Mouse (Mus musculus): ENCODE data around the gene Map7.

The Map7 gene

DNA sequence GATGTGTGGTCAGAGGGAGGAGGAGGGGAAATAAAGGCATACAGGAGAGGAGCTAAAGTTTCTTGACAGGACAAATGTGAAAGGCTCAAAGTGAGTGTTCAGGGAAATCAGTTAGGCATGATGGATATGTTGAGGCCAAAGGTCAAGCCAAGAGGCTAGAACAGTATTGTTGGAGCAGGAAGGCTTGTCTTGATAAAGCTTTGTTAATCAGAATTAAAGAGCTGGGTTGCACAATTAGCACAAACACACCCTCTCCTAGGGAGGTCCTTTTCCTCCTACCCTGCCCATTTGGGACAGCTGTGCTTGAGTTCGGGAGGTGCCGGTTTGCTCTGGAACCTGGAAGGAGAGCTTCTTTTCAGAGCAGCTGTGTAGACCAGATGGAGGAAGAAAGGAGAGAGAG, 5.2 kb downstream of the Map7 start:
- DNase-seq: no peak

DNA sequence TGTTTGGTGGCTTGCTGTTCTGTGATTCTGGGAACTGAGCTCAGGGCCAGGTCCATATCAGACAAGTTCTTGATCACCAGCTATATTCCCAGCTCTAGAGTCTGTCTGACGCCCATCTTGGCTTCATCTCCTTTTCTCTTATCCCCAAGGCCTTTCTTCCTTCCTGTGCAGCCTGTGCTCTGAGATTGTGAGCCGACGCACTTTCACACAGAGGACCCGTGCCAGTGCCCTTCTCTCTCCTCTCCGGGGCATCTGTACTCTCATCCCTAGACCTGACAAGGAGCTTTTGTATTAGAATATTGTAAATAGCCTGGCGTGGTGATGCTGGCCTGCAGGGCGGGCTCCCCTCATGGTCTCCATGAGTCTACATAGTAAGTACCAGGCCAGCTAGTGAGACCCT, 7.1 kb downstream of the Map7 start:
- DNase-seq: no peak

DNA sequence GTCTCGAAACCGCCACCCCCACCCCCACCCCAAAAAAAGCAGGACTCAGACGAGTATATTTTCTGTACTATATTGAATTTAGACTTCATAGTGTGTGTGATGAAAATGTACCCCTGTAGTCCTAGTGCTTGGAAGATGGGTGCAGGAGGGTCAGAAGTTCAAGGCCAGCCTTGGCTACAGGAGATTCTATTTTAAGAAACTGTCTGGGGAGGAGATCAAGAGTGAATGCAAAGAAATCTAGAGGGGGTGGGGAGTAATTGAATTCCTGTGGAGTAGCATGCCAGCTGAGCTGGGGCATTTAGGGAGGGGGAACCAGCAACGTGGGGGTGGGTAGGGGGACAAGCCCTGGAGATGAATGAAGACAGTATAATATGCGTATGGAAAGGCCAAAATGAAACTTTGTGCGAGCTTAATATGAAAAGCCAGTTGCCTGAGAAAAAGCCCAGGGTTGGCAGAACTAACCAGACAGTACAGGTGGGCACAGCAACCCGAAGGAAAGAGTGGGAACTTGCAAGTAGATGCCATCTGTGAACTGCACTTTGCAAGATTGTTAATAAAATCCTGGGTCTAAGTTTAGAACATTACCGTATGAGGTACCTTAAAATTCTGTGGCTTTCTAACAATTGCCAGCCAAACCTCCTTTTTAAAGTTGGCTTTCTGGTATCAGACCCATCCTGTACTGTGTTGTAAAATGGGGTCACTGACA, 8.9 kb downstream of the Map7 start:
- no peak for DNase-seq

DNA sequence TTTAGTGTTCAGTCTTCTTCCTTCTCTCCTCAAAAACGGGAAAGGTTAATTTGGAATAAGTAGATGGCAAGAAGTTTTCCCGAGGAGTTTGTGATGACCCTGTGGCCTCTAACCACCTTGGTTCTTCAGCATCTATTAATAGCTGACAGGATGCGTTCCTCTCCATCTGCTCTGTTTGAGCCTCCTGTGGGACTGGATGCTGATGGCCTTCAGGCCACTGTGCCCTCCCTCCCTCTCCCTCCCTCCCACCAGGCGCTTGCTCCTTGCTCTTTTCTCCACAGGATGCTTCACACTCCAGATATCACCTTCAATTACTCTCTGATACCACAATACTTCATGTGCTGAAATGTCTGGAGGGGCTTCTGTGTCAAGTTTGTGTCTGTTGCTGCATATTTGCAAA, 10.5 kb downstream of the Map7 start:
- DNase-seq: no peak

DNA sequence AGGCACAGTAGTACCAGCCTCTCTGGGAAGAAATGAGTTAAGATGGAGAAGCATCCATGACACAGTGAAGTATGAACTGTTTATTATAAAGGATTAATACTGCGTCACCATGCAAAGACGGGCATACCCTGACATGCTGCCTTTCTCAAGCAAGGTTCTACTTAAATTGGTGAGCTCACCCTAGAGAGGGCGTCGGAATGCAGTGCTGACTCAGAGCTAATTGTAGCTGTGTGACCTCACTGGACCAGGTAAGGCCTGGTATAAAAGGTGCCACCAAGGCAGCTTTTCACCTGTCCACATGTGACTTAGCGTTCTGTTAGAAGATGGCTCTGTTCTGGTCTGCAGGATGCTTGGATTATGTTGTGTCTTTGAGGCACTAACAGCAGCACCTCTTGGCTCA, 11.0 kb downstream of the Map7 start:
- DNase-seq: no peak

DNA sequence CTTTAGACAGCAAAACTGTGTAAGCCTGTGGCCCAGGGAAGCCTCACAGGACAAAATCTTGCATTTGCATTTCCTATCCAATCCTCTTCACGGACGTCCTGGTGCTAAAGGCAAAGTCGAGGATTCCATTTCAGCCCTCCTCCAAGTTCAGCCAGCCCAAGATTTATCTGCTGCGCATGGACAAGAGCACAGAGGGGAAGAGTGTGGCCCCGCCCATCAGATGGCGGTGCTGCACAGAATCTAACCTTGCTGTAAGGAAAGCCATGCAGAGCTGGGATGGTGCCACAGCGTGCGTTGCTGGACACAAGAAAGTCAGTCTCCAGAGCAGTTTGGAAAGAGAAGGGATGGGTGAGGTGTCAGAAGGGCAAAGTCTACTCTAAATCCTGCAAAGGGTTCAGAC, 12.6 kb downstream of the Map7 start:
- no peak for DNase-seq

DNA sequence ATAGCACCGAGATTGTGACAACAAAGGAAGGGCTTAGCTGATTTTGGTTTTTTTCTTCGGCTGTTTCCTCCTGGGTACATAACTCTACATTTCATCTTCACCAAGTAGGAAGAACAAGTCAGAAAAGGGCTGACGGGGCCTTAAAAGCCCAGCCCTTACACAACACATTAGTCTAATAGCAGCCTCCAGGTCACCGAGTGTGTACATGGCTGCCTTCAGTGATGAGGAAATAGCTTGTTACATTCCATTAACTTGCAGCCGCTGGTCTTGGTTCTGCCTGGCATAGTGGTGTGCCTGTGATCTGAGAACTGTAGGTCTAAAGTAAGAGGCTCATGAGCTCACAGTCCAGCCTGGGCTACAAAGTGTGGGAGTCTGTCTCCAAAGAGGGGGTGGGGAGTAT, 16.5 kb downstream of the Map7 start:
- no peak for DNase-seq

DNA sequence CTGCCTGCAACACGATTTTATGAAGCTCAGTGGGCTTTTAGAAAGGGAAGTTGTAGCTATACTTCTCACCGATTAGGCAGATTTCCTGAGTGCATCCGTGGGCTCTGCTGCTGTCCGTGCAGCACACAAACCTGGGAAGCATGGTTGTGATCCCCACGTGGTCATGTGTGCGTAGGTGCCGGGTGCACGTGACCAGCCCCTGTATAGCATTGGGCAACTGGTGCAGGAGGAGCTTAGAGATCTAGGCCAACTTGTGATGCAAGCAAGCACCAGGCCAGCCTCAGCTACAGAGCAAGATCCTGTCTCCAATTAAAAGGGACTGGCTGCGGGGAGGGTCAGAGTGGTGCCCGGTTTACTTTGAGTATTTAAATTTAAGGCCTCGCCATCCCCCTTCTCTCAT, 18.5 kb downstream of the Map7 start:
- DNase-seq: no peak

DNA sequence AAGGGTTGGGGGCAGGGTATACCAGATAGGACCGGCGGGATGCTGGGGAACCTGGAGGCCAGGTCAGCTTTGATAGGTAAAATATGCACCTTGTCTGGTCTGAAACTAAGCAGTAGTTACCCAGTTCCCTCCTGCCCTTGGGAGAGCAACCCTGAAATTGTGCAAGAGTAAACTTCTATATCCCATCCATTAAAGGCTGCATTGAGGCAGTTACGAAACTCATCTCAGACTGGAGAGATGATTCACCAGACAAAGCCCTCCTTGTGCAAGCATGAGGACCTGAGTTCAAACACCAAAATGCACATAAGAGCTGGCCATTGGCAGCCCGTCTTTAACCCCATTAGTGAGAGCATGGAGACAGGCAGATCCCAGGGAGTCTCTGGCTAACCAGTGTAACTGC, 19.2 kb downstream of the Map7 start:
- DNase-seq: no peak

DNA sequence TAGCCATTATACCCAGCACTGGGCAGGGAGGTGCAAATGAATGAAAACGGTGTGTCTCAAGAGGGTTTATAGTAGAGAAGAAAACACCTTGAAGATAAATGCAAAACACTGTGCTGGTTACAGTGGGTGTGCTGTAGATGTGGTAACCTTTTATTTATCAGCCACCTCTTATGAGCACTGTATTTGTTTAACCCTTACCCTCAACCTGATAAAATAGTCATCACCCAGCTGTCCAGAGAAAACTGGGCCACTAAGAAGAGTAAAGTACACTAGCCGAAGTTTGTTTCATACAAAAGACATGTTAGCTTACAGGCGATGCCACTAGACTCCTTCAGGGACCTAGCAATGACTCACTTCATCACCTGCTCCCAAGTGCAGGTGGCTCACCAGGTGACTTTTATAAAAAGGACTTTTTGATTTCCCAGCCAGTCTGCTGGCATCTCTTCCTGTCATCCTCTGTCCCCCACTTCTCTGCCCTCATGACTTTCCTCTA, 21.0 kb downstream of the Map7 start:
- DNase-seq: no peak

DNA sequence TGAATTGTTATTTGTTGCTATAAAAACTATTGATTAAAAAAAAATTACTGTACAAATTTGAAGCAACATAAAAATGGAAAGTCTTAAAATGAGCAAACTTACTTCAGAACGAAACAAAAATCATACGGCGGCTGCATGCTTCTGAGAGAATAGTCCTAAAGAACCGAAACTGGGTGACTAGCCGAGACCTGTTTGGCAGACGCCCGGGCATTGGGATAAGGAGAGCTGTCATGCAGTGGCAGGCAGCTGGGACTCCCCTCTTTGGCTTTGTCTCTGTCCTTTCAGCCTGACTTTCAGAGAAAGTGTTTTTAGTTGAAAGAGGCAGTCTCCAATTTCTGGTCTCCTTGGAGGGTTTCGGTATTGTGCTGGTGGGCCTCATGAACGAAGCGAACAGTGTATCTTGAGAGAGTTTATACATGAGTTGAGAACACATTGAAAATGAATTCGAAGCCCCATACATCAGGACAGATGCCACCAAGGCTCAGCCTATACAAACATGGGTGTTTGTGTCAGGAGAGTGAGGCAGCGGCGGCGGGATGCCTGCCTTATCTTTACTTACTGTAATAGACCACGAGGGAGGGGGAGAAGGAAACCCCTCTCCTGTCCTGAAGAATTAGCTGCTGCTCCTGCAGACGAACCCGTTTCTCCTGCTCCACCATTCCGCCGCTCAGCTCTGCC, 21.8 kb downstream of the Map7 start:
- DNase-seq: no peak

DNA sequence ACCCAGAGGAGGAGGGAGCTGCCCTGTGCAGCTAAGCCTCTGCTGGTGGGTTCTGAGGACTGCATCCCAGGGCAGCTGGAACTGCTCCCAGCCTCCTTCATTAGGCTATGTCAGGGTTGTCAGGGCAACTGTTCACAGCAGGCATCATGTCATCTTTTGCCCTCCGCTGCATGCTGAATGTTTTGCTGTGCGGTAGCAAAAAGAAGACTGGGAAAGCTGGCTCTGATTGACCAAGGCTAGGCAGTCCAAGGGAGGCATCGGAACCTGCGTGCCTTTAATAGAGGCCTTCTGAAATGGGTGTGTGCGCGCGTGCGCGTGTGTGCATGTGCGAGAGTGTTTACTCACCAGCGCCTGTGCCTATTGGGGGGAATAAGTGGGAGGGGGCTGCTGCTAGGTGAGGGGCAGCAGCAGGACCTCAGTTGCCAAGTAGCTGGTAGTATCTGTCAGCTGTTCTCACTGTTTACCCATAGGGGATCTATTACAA, 22.4 kb downstream of the Map7 start:
- peak; percentile 64 to 80 for DNase-seq

DNA sequence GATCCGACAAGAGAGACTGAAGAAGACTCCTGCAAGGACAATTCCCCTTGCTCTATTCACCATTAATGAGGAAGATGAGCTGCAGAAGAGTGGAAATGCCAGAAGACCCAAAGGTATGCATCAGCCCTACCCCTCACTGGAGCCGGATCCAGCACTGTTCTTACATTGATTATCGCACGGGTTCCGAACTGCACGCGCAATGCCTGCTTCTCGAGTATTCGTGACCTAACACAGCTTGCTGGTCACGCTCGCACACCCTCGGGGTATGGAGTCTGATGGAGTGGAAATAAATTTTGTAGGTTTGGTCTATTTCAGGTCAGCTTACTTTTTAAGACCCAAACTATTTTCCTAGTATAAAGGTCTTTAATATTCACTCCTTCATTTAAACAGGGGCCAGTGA, 22.9 kb downstream of the Map7 start:
- DNase-seq: no peak

DNA sequence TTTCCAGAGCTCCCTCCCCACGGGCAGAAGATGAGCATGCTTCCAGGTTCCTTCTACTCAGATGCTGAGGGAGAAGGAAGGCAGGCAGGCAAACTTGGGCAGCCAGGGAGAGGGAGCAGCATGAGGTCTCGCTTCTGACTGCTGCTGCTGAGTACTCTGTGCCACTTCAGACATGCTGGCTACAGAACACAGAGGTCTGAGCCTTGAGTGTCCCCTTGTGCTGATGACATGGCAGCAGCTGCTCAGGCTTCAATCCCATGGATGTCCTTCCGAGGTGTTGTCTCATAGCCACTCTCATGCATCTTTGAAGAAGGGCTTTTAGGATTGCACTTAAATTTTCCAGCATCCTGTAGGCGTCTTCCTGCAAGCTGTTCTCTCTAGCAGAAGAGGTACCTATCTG, 23.5 kb downstream of the Map7 start:
- DNase-seq: no peak

DNA sequence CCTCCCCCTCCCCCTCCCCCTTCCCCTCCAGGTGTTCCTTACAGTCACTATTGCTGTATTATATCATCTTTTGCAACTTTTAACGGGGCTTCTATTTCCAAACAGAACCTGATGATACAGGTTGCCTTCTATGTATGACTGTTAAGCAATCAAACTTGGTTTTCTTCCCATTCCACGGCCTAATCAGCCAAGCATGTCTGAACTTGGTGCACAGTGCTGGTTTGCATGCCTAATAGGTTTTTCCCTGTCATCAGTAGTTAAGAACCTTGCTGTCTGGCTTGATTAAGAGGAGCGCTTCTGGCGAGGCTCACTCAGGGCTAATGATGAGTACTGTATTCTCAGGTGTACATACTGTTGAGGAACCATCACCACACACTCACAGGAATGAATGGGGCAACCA, 25.5 kb downstream of the Map7 start:
- DNase-seq: no peak

DNA sequence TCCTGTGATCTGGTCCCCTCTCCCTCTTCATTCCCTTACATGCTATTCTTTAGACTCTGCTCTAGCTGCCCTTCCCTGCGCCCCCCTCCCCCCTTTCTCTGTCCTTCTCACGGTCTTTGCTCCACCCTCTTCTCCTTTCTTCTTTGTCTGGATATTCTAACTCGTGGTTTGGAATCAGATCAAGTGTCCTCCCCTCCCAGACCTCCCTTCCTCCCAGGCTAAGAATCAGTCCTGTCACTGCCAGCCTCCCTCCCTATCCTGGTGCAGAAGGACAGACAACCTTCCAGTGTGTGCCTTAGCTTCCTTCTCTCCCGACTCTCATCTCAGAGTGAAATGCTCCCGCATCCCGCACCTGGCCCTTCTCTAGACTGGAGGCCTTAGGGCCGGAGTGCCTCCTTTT, 27.8 kb downstream of the Map7 start:
- no peak for DNase-seq

DNA sequence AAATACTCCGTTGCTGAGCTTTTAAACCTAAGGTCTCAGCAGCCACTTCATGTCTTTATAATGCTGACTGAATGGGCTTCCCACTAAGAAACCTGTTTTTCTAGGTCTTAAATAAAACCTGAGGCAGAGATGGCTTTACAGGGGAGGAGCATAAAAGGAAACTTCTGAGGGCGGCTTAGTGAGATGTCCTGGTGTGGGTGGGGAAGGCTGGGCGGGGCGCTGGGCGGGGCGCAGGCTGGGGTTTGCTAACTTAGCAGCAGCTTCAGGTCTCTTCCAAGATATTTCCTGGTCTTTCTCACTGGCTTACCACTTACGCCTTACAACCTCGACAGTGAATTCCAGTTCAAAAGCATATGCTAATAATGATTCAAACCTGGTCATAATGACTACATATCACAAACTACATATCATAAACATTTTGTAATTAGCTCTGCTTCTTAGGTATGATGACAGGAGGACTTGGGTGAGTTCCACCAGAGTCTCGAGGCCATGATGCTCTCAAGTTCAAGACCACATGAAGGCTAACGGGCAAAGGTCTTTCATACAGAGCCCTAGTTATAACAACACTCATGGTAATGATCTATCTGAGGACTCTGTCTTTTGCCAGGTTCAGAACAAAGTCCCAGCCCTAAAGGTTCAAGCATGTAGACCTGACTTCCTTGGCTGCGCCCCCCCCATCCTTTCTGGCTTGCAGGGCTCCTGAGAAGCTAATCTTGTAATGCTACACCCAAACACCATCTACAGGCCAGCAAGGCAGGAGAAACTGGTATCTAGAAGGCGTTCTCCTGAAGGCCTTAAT, 30.7 kb downstream of the Map7 start:
- DNase-seq: no peak

DNA sequence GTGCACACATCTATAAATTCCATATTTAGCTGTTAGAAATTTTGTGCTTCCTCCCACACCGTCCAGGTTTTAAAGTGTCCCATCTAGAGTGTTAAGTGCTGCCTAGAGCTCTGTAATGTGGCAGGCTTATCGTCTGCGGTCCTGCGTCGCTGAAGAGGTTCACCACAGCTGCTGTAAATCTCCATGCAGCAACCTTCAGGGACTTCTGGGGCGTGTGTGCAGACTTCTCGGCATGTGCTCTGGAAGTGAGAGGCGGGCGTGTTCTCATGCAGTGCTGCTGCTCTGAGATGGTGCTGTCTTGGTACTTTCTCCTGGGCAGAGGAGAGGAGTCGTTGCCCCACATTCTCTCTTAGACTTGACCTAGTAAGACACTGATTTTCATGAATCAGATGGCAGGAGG, 32.9 kb downstream of the Map7 start:
- no peak for DNase-seq

DNA sequence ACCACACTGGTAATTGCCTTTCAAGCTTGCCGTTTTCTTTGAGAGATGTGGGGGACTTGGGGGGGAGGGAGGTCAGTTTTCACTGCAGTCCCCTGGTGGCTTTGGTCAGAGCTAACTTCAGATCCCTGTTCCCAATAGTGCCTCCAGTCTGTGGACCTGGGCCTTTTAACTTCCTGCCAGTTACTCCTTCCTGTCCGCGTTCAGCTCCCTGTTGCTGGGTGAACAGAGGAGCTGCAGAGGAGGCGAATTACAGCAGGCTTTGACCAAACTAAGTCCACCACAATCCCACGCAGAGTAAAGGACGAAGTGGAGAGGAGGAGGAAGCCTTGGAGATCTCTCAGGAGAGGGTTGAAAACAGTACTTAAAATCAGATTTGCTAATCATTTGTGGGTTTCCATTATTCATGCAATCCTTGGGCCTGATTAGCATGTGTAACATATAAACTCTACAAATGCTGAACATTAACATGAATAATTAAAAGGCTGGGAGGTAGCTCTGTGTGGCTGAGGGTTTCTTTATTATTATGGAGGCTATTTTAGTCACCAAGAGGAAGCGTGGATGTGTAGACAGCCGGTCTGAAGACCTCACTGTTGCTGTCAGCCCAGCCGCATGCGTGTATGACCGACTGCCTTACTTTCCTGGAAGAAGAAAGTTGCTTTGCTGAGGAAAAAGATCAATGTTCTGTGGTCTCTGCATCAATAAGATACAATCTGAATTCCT, 33.6 kb downstream of the Map7 start:
- DNase-seq: no peak

DNA sequence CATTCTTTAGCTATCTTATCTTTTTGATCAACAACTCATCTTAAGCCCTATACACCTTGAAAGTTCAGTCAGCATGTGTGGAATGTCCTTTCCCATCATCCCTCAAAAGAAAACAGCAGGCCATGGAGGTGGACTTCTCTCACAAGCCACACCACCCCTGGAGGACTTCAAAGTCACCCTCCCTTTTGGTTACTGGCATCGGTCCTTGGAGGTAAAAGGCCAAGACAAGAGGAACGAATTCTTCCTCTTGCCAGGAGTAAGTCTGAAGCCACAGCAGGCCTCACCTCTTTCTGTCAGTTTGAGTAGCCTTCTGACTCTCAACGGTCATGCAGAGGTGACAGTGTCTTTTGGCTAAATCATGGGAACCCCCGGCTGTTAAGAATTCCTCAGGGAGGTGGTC, 36.1 kb downstream of the Map7 start:
- no peak for DNase-seq

DNA sequence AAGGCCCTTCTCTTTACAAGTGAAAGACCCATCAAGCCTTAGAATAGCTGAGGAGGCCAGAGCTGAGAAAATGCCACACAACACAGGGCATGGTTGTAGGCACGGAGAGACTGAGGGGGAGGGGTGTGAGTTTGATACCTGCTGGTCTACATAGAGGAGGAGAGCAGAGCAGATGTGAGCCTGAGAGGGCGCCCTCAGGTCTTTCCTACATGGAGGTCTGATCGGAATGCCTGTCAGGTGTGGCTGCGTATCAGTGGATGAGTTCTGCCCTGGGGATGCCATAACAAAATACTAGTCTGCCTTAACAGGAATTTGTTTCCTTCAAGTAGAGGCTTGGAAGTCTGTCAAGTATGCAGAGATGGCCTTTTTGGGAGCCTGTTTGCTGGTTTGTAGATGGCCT, 37.0 kb downstream of the Map7 start:
- no peak for DNase-seq

DNA sequence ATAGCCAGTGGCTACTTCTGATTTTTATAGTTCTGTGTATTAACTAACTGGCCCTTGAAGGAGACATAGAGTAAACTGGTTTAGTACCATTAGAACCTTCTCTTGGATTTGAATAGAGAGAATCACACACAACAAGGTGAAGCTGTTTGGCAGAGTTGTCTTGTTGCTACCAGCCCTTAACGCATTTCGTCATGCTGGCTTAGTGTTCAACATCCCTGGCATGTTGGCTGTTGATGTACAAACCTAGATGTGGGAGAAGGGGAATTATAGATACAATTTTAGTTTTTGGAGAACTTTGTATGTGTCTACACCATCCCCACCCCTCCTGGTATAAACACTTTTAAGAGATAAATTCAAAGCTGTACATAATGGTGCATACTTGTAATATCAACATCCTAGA, 37.5 kb downstream of the Map7 start:
- no peak for DNase-seq

DNA sequence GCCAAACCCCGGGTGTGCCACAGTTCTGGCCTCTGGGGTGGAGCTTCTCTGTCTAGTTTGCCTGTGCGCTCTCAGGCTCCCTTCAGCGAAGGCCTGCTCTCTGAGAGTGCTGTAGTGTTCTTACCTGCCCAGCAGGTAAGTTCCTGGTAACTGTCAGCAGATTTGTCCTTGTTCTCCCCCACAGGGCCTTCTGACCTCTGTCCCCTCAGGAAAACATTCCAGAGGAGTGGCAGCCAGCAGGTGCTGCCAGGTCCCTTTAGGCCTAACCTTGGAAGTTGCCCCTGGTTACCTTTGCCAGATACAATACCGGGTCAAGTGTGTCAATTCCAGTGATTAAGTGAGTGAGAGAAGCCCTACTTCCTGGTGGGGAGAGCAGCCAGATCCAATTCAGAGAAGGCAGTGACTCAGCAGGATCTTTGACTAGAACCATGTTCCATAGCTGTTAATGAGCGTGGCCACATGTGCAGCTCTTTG, 38.6 kb downstream of the Map7 start:
- peak; percentile 73 to 84 for DNase-seq
